Mouse (Mus musculus): ENCODE results near the gene Ryr2. TPM values are rescaled to one million over a fixed set of nuclear protein-coding genes. Genes with fewer than 3 reads are reported as not detected.
"Not testable (repeated sequence)": the region's sequence is repeated elsewhere in the genome, so short reads cannot be mapped to it uniquely, and the experiment has no call there.

Gene Ryr2
- polyA plus RNA-seq, 1 experiment from 2014 or later: 0.19 TPM

GRCm38 (mm10) chr13:11958271-11958670 lies 148.5 kb downstream of the Ryr2 start:
- no peaks in the 10 kb centered on the region for H3K4me1 ChIP-seq
- H3K9me3 ChIP-seq: no peaks in the 10 kb centered on the region
- H3K27ac ChIP-seq: no peak overlapping the region
- no peaks in the 10 kb centered on the region for H3K27me3 ChIP-seq (ENCODE audit: poor library complexity, severe bottlenecking)
- 87% methylated on average over 4 of the region's 4 CpGs for WGBS
- H3K36me3 ChIP-seq (replicated peaks): no peaks in the 10 kb centered on the region
- no peak for DNase-seq (ENCODE audit: extremely low spot score, low spot score)
- H3K4me3 ChIP-seq: no peak overlapping the region

GRCm38 (mm10) chr13:11951951-11952350 lies 154.8 kb downstream of the Ryr2 start:
- DNase-seq (ENCODE audit: extremely low spot score, low spot score): no peak
- no peaks in the 10 kb centered on the region for H3K9me3 ChIP-seq
- H3K36me3 ChIP-seq (replicated peaks): no peaks in the 10 kb centered on the region
- H3K27me3 ChIP-seq (ENCODE audit: poor library complexity, severe bottlenecking): no peaks in the 10 kb centered on the region
- H3K4me1 ChIP-seq: no peaks in the 10 kb centered on the region
- no peak overlapping the region for H3K4me3 ChIP-seq
- 72% methylated on average over 3 of the region's 3 CpGs for WGBS
- no peak overlapping the region for H3K27ac ChIP-seq

GRCm38 (mm10) chr13:11945740-11946139 lies 161.0 kb downstream of the Ryr2 start:
- DNase-seq (ENCODE audit: extremely low spot score, low spot score): no peak

GRCm38 (mm10) chr13:11941724-11942123 lies 165.0 kb downstream of the Ryr2 start:
- no peak overlapping the region for H3K4me3 ChIP-seq
- H3K36me3 ChIP-seq (replicated peaks): no peaks in the 10 kb centered on the region
- 85% methylated on average over 4 of the region's 4 CpGs for WGBS
- no peak for DNase-seq (ENCODE audit: extremely low spot score, low spot score)
- H3K27ac ChIP-seq: no peak overlapping the region
- no peaks in the 10 kb centered on the region for H3K27me3 ChIP-seq (ENCODE audit: poor library complexity, severe bottlenecking)
- no peaks in the 10 kb centered on the region for H3K9me3 ChIP-seq
- H3K4me1 ChIP-seq: no peaks in the 10 kb centered on the region

More at GRCm38 (mm10) chr13:11945740-11946139, 161.0 kb downstream of the Ryr2 start:
- H3K27ac ChIP-seq: no peak overlapping the region
- WGBS: 89% methylated on average over 2 of the region's 2 CpGs
- no peaks in the 10 kb centered on the region for H3K27me3 ChIP-seq (ENCODE audit: poor library complexity, severe bottlenecking)
- H3K4me1 ChIP-seq: no peaks in the 10 kb centered on the region
- H3K36me3 ChIP-seq (replicated peaks): no peaks in the 10 kb centered on the region
- H3K9me3 ChIP-seq: no peaks in the 10 kb centered on the region
- H3K4me3 ChIP-seq: no peak overlapping the region

- not testable (repeated sequence) for H3K9me3 ChIP-seq; H3K4me3 ChIP-seq; DNase-seq (ENCODE audit: extremely low spot score, low spot score); H3K36me3 ChIP-seq (replicated peaks); H3K27me3 ChIP-seq (ENCODE audit: poor library complexity, severe bottlenecking); H3K4me1 ChIP-seq; H3K27ac ChIP-seq
- 64% methylated on average over 3 of the region's 3 CpGs for WGBS
Observed at GRCm38 (mm10) chr13:11934297-11935060, 172.3 kb downstream of the Ryr2 start.

GRCm38 (mm10) chr13:11933334-11933733 lies 173.4 kb downstream of the Ryr2 start:
- Histone ChIP-seq H3K9me3 (no peaks in the 10 kb centered on the region), H3K27ac (no peak overlapping the region), H3K36me3 (replicated peaks) (no peaks in the 10 kb centered on the region), H3K4me1 (no peaks in the 10 kb centered on the region), H3K4me3 (no peak overlapping the region), H3K27me3 (ENCODE audit: poor library complexity, severe bottlenecking) (no peaks in the 10 kb centered on the region)
- no peak for DNase-seq (ENCODE audit: extremely low spot score, low spot score)

GRCm38 (mm10) chr13:11928709-11929108 lies 178.0 kb downstream of the Ryr2 start:
- H3K4me1 ChIP-seq: no peaks in the 10 kb centered on the region
- no peak for DNase-seq (ENCODE audit: extremely low spot score, low spot score)
- no peaks in the 10 kb centered on the region for H3K27me3 ChIP-seq (ENCODE audit: poor library complexity, severe bottlenecking)
- H3K27ac ChIP-seq: no peak overlapping the region
- H3K36me3 ChIP-seq (replicated peaks): no peaks in the 10 kb centered on the region
- H3K4me3 ChIP-seq: no peak overlapping the region
- no peaks in the 10 kb centered on the region for H3K9me3 ChIP-seq
- 95% methylated on average over 3 of the region's 3 CpGs for WGBS

- Histone ChIP-seq H3K36me3 (replicated peaks) (no peaks in the 10 kb centered on the region), H3K27me3 (ENCODE audit: poor library complexity, severe bottlenecking) (no peaks in the 10 kb centered on the region), H3K4me3 (no peak overlapping the region), H3K9me3 (no peaks in the 10 kb centered on the region), H3K27ac (no peak overlapping the region), H3K4me1 (no peaks in the 10 kb centered on the region)
- no peak for DNase-seq (ENCODE audit: extremely low spot score, low spot score)
- WGBS: 79% methylated on average over 4 of the region's 4 CpGs
Observed at GRCm38 (mm10) chr13:11927727-11928126, 179.0 kb downstream of the Ryr2 start.

GRCm38 (mm10) chr13:11926720-11927500 lies 179.8 kb downstream of the Ryr2 start:
- Histone ChIP-seq H3K9me3 (no peaks in the 10 kb centered on the region), H3K36me3 (replicated peaks) (no peaks in the 10 kb centered on the region), H3K27me3 (ENCODE audit: poor library complexity, severe bottlenecking) (no peaks in the 10 kb centered on the region), H3K27ac (no peak overlapping the region), H3K4me1 (no peaks in the 10 kb centered on the region), H3K4me3 (no peak overlapping the region)
- WGBS: 78% methylated on average over 11 of the region's 11 CpGs
- DNase-seq (ENCODE audit: extremely low spot score, low spot score): no peak

GRCm38 (mm10) chr13:11926215-11926614 lies 180.5 kb downstream of the Ryr2 start:
- H3K27ac ChIP-seq: no peak overlapping the region
- H3K4me3 ChIP-seq: no peak overlapping the region
- no peaks in the 10 kb centered on the region for H3K4me1 ChIP-seq
- no peaks in the 10 kb centered on the region for H3K36me3 ChIP-seq (replicated peaks)
- no peaks in the 10 kb centered on the region for H3K9me3 ChIP-seq
- WGBS: 85% methylated on average over 2 of the region's 2 CpGs
- no peaks in the 10 kb centered on the region for H3K27me3 ChIP-seq (ENCODE audit: poor library complexity, severe bottlenecking)
- no peak for DNase-seq (ENCODE audit: extremely low spot score, low spot score)

GRCm38 (mm10) chr13:11924732-11925131 lies 182.0 kb downstream of the Ryr2 start:
- Histone ChIP-seq H3K27me3 (ENCODE audit: poor library complexity, severe bottlenecking) (no peaks in the 10 kb centered on the region), H3K9me3 (no peaks in the 10 kb centered on the region), H3K4me1 (no peaks in the 10 kb centered on the region), H3K4me3 (no peak overlapping the region), H3K36me3 (replicated peaks) (no peaks in the 10 kb centered on the region), H3K27ac (no peak overlapping the region)
- 87% methylated on average over 3 of the region's 3 CpGs for WGBS
- no peak for DNase-seq (ENCODE audit: extremely low spot score, low spot score)

- Histone ChIP-seq H3K4me3 (no peak overlapping the region), H3K9me3 (no peaks in the 10 kb centered on the region), H3K27me3 (ENCODE audit: poor library complexity, severe bottlenecking) (no peaks in the 10 kb centered on the region), H3K36me3 (replicated peaks) (no peaks in the 10 kb centered on the region), H3K27ac (no peak overlapping the region), H3K4me1 (no peaks in the 10 kb centered on the region)
- no peak for DNase-seq (ENCODE audit: extremely low spot score, low spot score)
- WGBS: 70% methylated on average over 1 of the region's 1 CpGs
Observed at GRCm38 (mm10) chr13:11920495-11920894, 186.2 kb downstream of the Ryr2 start.

GRCm38 (mm10) chr13:11919448-11919847 lies 187.3 kb downstream of the Ryr2 start:
- WGBS: 95% methylated on average over 6 of the region's 6 CpGs
- Histone ChIP-seq H3K36me3 (replicated peaks) (no peaks in the 10 kb centered on the region), H3K27me3 (ENCODE audit: poor library complexity, severe bottlenecking) (no peaks in the 10 kb centered on the region), H3K27ac (no peak overlapping the region), H3K9me3 (no peaks in the 10 kb centered on the region), H3K4me3 (no peak overlapping the region), H3K4me1 (no peaks in the 10 kb centered on the region)
- no peak for DNase-seq (ENCODE audit: extremely low spot score, low spot score)

Measured in forebrain, embryonic 10.5 days (tissue).